Mouse (Mus musculus): ENCODE results near the gene Mtif3.

DNA sequence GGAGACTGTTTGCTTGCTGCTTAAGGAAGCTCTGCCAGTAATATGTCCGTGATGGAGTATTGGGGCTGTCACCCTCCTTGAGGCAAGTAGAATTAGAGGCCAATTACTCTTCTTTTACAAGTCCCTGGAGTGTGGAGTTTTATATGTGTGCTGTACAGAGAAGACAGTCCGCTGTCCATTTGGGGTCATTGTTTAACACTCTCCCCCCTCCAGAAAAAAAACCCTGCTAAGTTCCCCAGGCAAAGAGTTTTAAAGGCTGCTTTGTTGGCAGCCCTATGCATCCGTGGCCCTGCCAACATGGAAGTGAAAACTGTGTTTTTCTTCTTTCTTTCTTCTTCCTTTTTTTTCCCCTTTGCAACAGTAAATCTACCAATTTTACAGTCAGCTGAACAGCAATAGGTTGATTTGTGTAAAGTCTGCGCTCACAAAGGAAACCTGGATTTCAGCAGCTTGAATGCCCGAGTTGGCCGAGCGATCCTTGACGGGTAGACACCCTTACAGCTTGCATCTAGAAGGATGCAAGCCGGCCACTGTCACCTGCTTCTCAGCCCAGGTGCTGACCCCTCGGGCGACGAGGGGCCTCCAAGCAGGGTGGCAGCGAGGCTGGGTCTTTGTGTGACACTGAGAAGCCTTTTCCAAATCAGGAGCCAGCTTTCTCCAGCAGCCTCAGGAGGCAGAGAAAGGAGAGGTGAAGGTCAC is 5.2 kb upstream of the Mtif3 start:
- no peak for TF ChIP-seq POU5F1 (IDR thresholded peaks at IDR 0.05; ENCODE audit: borderline replicate concordance, low read length)
- no peak for TF ChIP-seq CTCF (conservative IDR thresholded peaks at IDR 0.05; ENCODE audit: low read length)
- no peak for TF ChIP-seq NANOG (IDR thresholded peaks at IDR 0.05; ENCODE audit: borderline replicate concordance, low read length)
